Mouse (Mus musculus) Patski (cell line): ENCODE measurements around the gene Cd160. TPM values are rescaled to one million over a fixed set of nuclear protein-coding genes. Genes with fewer than 3 reads are reported as not detected.
A peak's percentile ranks its signal among the peaks of the same experiment; 100 is the strongest.

Experiments
- ATAC-seq: fragments of 100-300 bp; one replicate; pipeline ENCODE4 v1.8.0; 2021
- CTCF ChIA-PET: fragments of 350-600 bp; sonication (Branson Sonifier 250); formaldehyde crosslinking; loops from one replicate; lab custom pipeline; 2022; ENCODE audit warnings: inconsistent platforms; lab: Charles Lee
- POLR2A ChIA-PET: fragments of 350-600 bp; sonication (Branson Sonifier 250); formaldehyde crosslinking; loops from one replicate; lab custom pipeline; 2022; ENCODE audit warnings: antibody characterized with exemption, inconsistent platforms; lab: Charles Lee
- DNase-seq: peaks from one replicate; pipeline ENCODE4 v3.0.0-alpha.2; 2011; ENCODE audit warnings: low read depth, low spot score
- H3K27me3 ChIP-seq: fragments of 371-371 bp; one replicate; pipeline ENCODE4 v1.5.1; 2021
- CTCF ChIP-seq: fragments of 100-300 bp; IDR thresholded peaks from one replicate; pipeline ENCODE4 v1.5.1; 2021
- in situ Hi-C: fragments of 300-500 bp; cut with MboI; formaldehyde crosslinking; loops from 3 replicates; pipeline ENCODE4 v1.11.1; 2018; ENCODE audit warnings: low pct_unique_long_range_greater_than_20kb, mixed read lengths
- polyA plus RNA-seq: library from polyadenylated mRNA; unstranded; gene quantifications from one replicate; pipeline ENCODE4 v1.2.3, GENCODE M21; 2021

Cd160 gene
- polyA plus RNA-seq, 1 experiment from 2014 or later: 0.19 TPM

GRCm38 (mm10) chr3:96834587-96835348, 5.6 kb upstream of the Cd160 start:
- ATAC-seq (no peak), DNase-seq (no peak)
- in situ Hi-C loops: no loop called here
- H3K27me3 ChIP-seq: no peaks in the 10 kb centered on the region
- TF ChIP-seq CTCF: no peak
- POLR2A ChIA-PET: no interaction called here
- CTCF ChIA-PET: interaction anchor here (1.2 kb wide), 1 partner anchor 47 kb away, joined by 3 read pairs; no protein-coding TSS in a partner anchor

- in situ Hi-C loops: no loop called here
- no peak for TF ChIP-seq CTCF
- ATAC-seq (no peak), DNase-seq (no peak)
- POLR2A ChIA-PET: no interaction called here
- H3K27me3 ChIP-seq: no peaks in the 10 kb centered on the region
- CTCF ChIA-PET: no interaction called here
Observed at GRCm38 (mm10) chr3:96832930-96833329, 3.8 kb upstream of the Cd160 start.

- TF ChIP-seq CTCF: no peak
- ChIA-PET CTCF (no interaction called here), POLR2A (no interaction called here)
- in situ Hi-C loops: no loop called here
- no peaks in the 10 kb centered on the region for H3K27me3 ChIP-seq
- DNase-seq: no peak
- ATAC-seq: no peak
Observed at GRCm38 (mm10) chr3:96829856-96830255, 705 bp upstream of the Cd160 start.

- ChIA-PET POLR2A (no interaction called here), CTCF (interaction anchor here (1.0 kb wide), 2 partner anchors 8 to 46 kb away, joined by 3 read pairs; no protein-coding TSS in a partner anchor)
- DNase-seq (no peak), ATAC-seq (no peak)
- TF ChIP-seq CTCF: no peak
- no peaks in the 10 kb centered on the region for H3K27me3 ChIP-seq
- in situ Hi-C loops: no loop called here
Observed at GRCm38 (mm10) chr3:96828308-96828864, 765 bp downstream of the Cd160 start.

GRCm38 (mm10) chr3:96825261-96825660, 3.9 kb downstream of the Cd160 start:
- CTCF ChIA-PET: interaction anchor here (1.9 kb wide), 1 partner anchor 11 kb away, joined by 6 read pairs; no protein-coding TSS in a partner anchor
- no peaks in the 10 kb centered on the region for H3K27me3 ChIP-seq
- DNase-seq (no peak), ATAC-seq (no peak)
- TF ChIP-seq CTCF: no peak
- in situ Hi-C loops: no loop called here
- POLR2A ChIA-PET: interaction anchor here (0.6 to 0.7 kb wide), 2 partner anchors 11 to 88 kb away, joined by 3 read pairs; no protein-coding TSS in a partner anchor

GRCm38 (mm10) chr3:96824614-96825013, 4.5 kb downstream of the Cd160 start:
- CTCF ChIA-PET: no interaction called here
- H3K27me3 ChIP-seq: no peaks in the 10 kb centered on the region
- no peak for TF ChIP-seq CTCF
- DNase-seq (no peak), ATAC-seq (no peak)
- in situ Hi-C loops: no loop called here
- POLR2A ChIA-PET: interaction anchor here (0.7 kb wide), 1 partner anchor 89 kb away, joined by 3 read pairs; no protein-coding TSS in a partner anchor

GRCm38 (mm10) chr3:96823701-96824100, 5.5 kb downstream of the Cd160 start:
- TF ChIP-seq CTCF: no peak
- ChIA-PET CTCF (interaction anchor here (1.1 kb wide), 1 partner anchor 11 kb away, joined by 3 read pairs; no protein-coding TSS in a partner anchor), POLR2A (no interaction called here)
- in situ Hi-C loops: no loop called here
- no peaks in the 10 kb centered on the region for H3K27me3 ChIP-seq
- DNase-seq (no peak), ATAC-seq (no peak)

GRCm38 (mm10) chr3:96821581-96821980, 7.6 kb downstream of the Cd160 start:
- no peaks in the 10 kb centered on the region for H3K27me3 ChIP-seq
- TF ChIP-seq CTCF: no peak
- ChIA-PET POLR2A (no interaction called here), CTCF (interaction anchor here (0.6 to 1.1 kb wide), 2 partner anchors 9 to 48 kb away, joined by 3 read pairs; no protein-coding TSS in a partner anchor)
- DNase-seq (no peak), ATAC-seq (no peak)
- in situ Hi-C loops: no loop called here

GRCm38 (mm10) chr3:96820116-96820915, 8.8 kb downstream of the Cd160 start:
- no peak for TF ChIP-seq CTCF
- no peaks in the 10 kb centered on the region for H3K27me3 ChIP-seq
- DNase-seq (no peak), ATAC-seq (peak; percentile 33)
- CTCF ChIA-PET: interaction anchor here (0.8 to 1.2 kb wide), 2 partner anchors 8 to 67 kb away, joined by 3 to 5 read pairs; partner anchors contain the start of gene Pdzk1
- POLR2A ChIA-PET: no interaction called here
- in situ Hi-C loops: no loop called here

GRCm38 (mm10) chr3:96814342-96814741, 14.8 kb downstream of the Cd160 start:
- in situ Hi-C loops: no loop called here
- ChIA-PET CTCF (interaction anchor here (1.6 kb wide), 1 partner anchor 75 kb away, joined by 4 read pairs; no protein-coding TSS in a partner anchor), POLR2A (interaction anchor here (0.6 kb wide), 2 partner anchors 11 to 42 kb away, joined by 3 read pairs; no protein-coding TSS in a partner anchor)
- TF ChIP-seq CTCF: no peak
- ATAC-seq (no peak), DNase-seq (no peak)
- H3K27me3 ChIP-seq: no peaks in the 10 kb centered on the region
